Comparison of ENCODE assay signal across 8 mouse cellular contexts in genomic region chr8:126825877-126826276, GRCm38 (mm10).
DNase-seq lines count a peak whose midpoint lies in the region; ATAC-seq lines count a peak whose summit lies in the region.

No protein-coding gene starts in this region.

- H3K9ac ChIP-seq in intestine, embryonic 14.5 days (ENCODE audit: low read length) = peak overlapping the region; percentile 36
- no peak overlapping the region for H3K9ac ChIP-seq in liver, embryonic 15.5 days
- no peak overlapping the region for H3K9ac ChIP-seq in stomach, embryonic 15.5 days

- H3K36me3 ChIP-seq in forebrain, embryonic 10.5 days (replicated peaks) = no peaks in the 10 kb centered on the region
- no peaks in the 10 kb centered on the region for H3K36me3 ChIP-seq in intestine, embryonic 14.5 days (ENCODE audit: control insufficient read depth, insufficient read depth, low read length)
- H3K36me3 ChIP-seq in liver, embryonic 15.5 days (replicated peaks) = no peaks in the 10 kb centered on the region
- H3K36me3 ChIP-seq in stomach, embryonic 15.5 days = no peaks in the 10 kb centered on the region

- peak; percentile 65 to 71 for DNase-seq in right cerebral cortex, postnatal 10 days (ENCODE audit: low spot score in 2 of 2)
- DNase-seq in right cerebral cortex, adult 18-20 months = no peak
- peak; percentile 69 for DNase-seq in forebrain, embryonic 10.5 days (ENCODE audit: extremely low spot score, low spot score)
- peak; percentile 75 for DNase-seq in intestine, embryonic 14.5 days (ENCODE audit: low spot score)
- DNase-seq in spleen, adult 18-20 months = no peak
- DNase-seq in frontal cortex, adult 2 months (ENCODE audit: extremely low spot score in 1 of 2, low spot score in 1 of 2) = no peak

- peak overlapping the region; percentile 94 for H3K27ac ChIP-seq in forebrain, embryonic 10.5 days
- H3K27ac ChIP-seq in intestine, embryonic 14.5 days (ENCODE audit: low read depth) = peak overlapping the region; percentile 100
- peak overlapping the region; percentile 90 for H3K27ac ChIP-seq in liver, embryonic 15.5 days (replicated peaks)
- peak overlapping the region; percentile 97 for H3K27ac ChIP-seq in stomach, embryonic 15.5 days

- H3K4me3 ChIP-seq in forebrain, embryonic 10.5 days = peak overlapping the region; percentile 28
- no peak overlapping the region for H3K4me3 ChIP-seq in intestine, embryonic 14.5 days (ENCODE audit: low read depth, low read length)
- no peak overlapping the region for H3K4me3 ChIP-seq in liver, embryonic 15.5 days (replicated peaks)
- H3K4me3 ChIP-seq in stomach, embryonic 15.5 days (replicated peaks) = no peak overlapping the region

- peak; percentile 48 for ATAC-seq in intestine, embryonic 14.5 days (replicated peaks; ENCODE audit: low FRiP score, low TSS enrichment, low read depth)
- ATAC-seq in liver, embryonic 15.5 days (ENCODE audit: insufficient read depth) = no peak
- no peak for ATAC-seq in stomach, embryonic 15.5 days (ENCODE audit: insufficient read depth, low FRiP score, low read depth)

- 19% methylated on average over 3 of the region's 3 CpGs for whole genome bisulfite sequencing in forebrain, embryonic 10.5 days
- WGBS in intestine, embryonic 14.5 days = 6% methylated on average over 3 of the region's 3 CpGs
- WGBS in liver, embryonic 15.5 days (ENCODE audit: insufficient replicate concordance) = 26% methylated on average over 3 of the region's 3 CpGs
- WGBS in stomach, embryonic 15.5 days = 9% methylated on average over 3 of the region's 3 CpGs

- peak overlapping the region; percentile 23; the same call in 1 of the 2 replicates for H3K4me2 ChIP-seq in intestine, embryonic 14.5 days (ENCODE audit: low read length)
- H3K4me2 ChIP-seq in liver, embryonic 15.5 days = no peak overlapping the region
- no peak overlapping the region for H3K4me2 ChIP-seq in stomach, embryonic 15.5 days

- no peaks in the 10 kb centered on the region for H3K9me3 ChIP-seq in forebrain, embryonic 10.5 days
- no peaks in the 10 kb centered on the region for H3K9me3 ChIP-seq in intestine, embryonic 14.5 days (ENCODE audit: control insufficient read depth, low read length)
- no peaks in the 10 kb centered on the region for H3K9me3 ChIP-seq in liver, embryonic 15.5 days (replicated peaks)
- no peaks in the 10 kb centered on the region for H3K9me3 ChIP-seq in stomach, embryonic 15.5 days

- H3K27me3 ChIP-seq in forebrain, embryonic 10.5 days (ENCODE audit: poor library complexity, severe bottlenecking) = no peaks in the 10 kb centered on the region
- H3K27me3 ChIP-seq in intestine, embryonic 14.5 days (replicated peaks; ENCODE audit: control insufficient read depth, insufficient read depth, low read length) = no peaks in the 10 kb centered on the region
- no peaks in the 10 kb centered on the region for H3K27me3 ChIP-seq in liver, embryonic 15.5 days
- H3K27me3 ChIP-seq in stomach, embryonic 15.5 days (replicated peaks) = no peaks in the 10 kb centered on the region

- peaks cover 54% of the 10 kb centered on the region for H3K4me1 ChIP-seq in forebrain, embryonic 10.5 days
- peaks cover 55% of the 10 kb centered on the region for H3K4me1 ChIP-seq in intestine, embryonic 14.5 days (replicated peaks; ENCODE audit: control insufficient read depth, insufficient read depth, low read length)
- peaks cover 61% of the 10 kb centered on the region for H3K4me1 ChIP-seq in liver, embryonic 15.5 days (replicated peaks)
- peaks cover 53% of the 10 kb centered on the region for H3K4me1 ChIP-seq in stomach, embryonic 15.5 days

Comparison
In these comparisons a context has a peak if more than half of its experiments do, and no peak if none do; other contexts are left out.
1. DNase-seq: peak in right cerebral cortex, postnatal 10 days (2 of 2), forebrain, embryonic 10.5 days (single experiment) and intestine, embryonic 14.5 days (single experiment); none in right cerebral cortex, adult 18-20 months (single experiment), spleen, adult 18-20 months (0 of 2) and frontal cortex, adult 2 months (0 of 2).
2. Peak in every context shown above with its lines, with median percentiles within 50 percentile points of each other: H3K27ac ChIP-seq.